Mouse (Mus musculus): Measurements from ENCODE around the gene Kif24. TPM values are rescaled to one million over a fixed set of nuclear protein-coding genes. Genes with fewer than 3 reads are reported as not detected.

Kif24 gene
- polyA plus RNA-seq, 1 experiment from 2014 or later, result 5.7 TPM

- no peak overlapping the region for H3K9ac ChIP-seq (ENCODE audit: low read depth, low read length)
- DNase-seq (ENCODE audit: low spot score), result no peak
Observed at GRCm38 (mm10) chr4:41478751-41479455, 14.2 kb upstream of the Kif24 start.

GRCm38 (mm10) chr4:41477648-41478160 lies 13.0 kb upstream of the Kif24 start:
- Histone ChIP-seq H3K4me1 (ENCODE audit: control insufficient read depth, insufficient read depth, low read length) (peaks cover 5% of the 10 kb centered on the region), H3K27me3 (replicated peaks; ENCODE audit: control insufficient read depth, insufficient read depth, low read length) (no peaks in the 10 kb centered on the region), H3K9me3 (ENCODE audit: control insufficient read depth, low read length) (no peaks in the 10 kb centered on the region), H3K36me3 (ENCODE audit: control insufficient read depth, insufficient read depth, low read length) (0 out of 2 replicates have a peak, but pooled peaks cover 7% of the 10 kb centered on the region), H3K4me2 (ENCODE audit: low read depth, low read length) (no peak overlapping the region), H3K9ac (ENCODE audit: low read depth, low read length) (no peak overlapping the region), H3K4me3 (ENCODE audit: low read depth, low read length) (no peak overlapping the region), H3K27ac (replicated peaks; ENCODE audit: low read depth, low read length) (no peak overlapping the region)
- DNase-seq (ENCODE audit: low spot score) (no peak), ATAC-seq (ENCODE audit: low read depth) (no peak)
- WGBS, result 84% methylated on average over 9 of the region's 9 CpGs

More at GRCm38 (mm10) chr4:41478751-41479455, 14.2 kb upstream of the Kif24 start:
- H3K4me2 ChIP-seq (ENCODE audit: low read depth, low read length), result no peak overlapping the region
- H3K4me3 ChIP-seq (ENCODE audit: low read depth, low read length), result no peak overlapping the region
- H3K9me3 ChIP-seq (ENCODE audit: control insufficient read depth, low read length), result no peaks in the 10 kb centered on the region
- WGBS, result 59% methylated on average over 4 of the region's 4 CpGs
- no peaks in the 10 kb centered on the region for H3K27me3 ChIP-seq (replicated peaks; ENCODE audit: control insufficient read depth, insufficient read depth, low read length)
- no peak for ATAC-seq (ENCODE audit: low read depth)
- H3K4me1 ChIP-seq (ENCODE audit: control insufficient read depth, insufficient read depth, low read length), result peaks cover 5% of the 10 kb centered on the region
- no peak overlapping the region; the same call in 1 of the 2 replicates for H3K27ac ChIP-seq (replicated peaks; ENCODE audit: low read depth, low read length)
- 0 out of 2 replicates have a peak, but pooled peaks cover 7% of the 10 kb centered on the region for H3K36me3 ChIP-seq (ENCODE audit: control insufficient read depth, insufficient read depth, low read length)

- Histone ChIP-seq H3K9ac (ENCODE audit: low read depth, low read length) (no peak overlapping the region), H3K36me3 (ENCODE audit: control insufficient read depth, insufficient read depth, low read length) (no peaks in the 10 kb centered on the region), H3K9me3 (ENCODE audit: control insufficient read depth, low read length) (no peaks in the 10 kb centered on the region), H3K27me3 (replicated peaks; ENCODE audit: control insufficient read depth, insufficient read depth, low read length) (no peaks in the 10 kb centered on the region), H3K4me3 (ENCODE audit: low read depth, low read length) (no peak overlapping the region), H3K4me2 (ENCODE audit: low read depth, low read length) (no peak overlapping the region), H3K27ac (replicated peaks; ENCODE audit: low read depth, low read length) (no peak overlapping the region), H3K4me1 (ENCODE audit: control insufficient read depth, insufficient read depth, low read length) (peaks cover 3% of the 10 kb centered on the region; the same call in 1 of the 2 replicates)
- ATAC-seq (ENCODE audit: low read depth) (no peak), DNase-seq (ENCODE audit: low spot score) (no peak)
- 85% methylated on average over 1 of the region's 1 CpGs for WGBS
Observed at GRCm38 (mm10) chr4:41471384-41471689, 6.7 kb upstream of the Kif24 start.

GRCm38 (mm10) chr4:41470684-41471383 lies 6.1 kb upstream of the Kif24 start:
- ATAC-seq (ENCODE audit: low read depth) (peak; percentile 50; the same call in 1 of the 2 replicates), DNase-seq (ENCODE audit: low spot score) (peak; percentile 66)
- Histone ChIP-seq H3K9me3 (ENCODE audit: control insufficient read depth, low read length) (no peaks in the 10 kb centered on the region), H3K36me3 (ENCODE audit: control insufficient read depth, insufficient read depth, low read length) (no peaks in the 10 kb centered on the region), H3K4me1 (ENCODE audit: control insufficient read depth, insufficient read depth, low read length) (peaks cover 3% of the 10 kb centered on the region; the same call in 1 of the 2 replicates), H3K4me2 (ENCODE audit: low read depth, low read length) (no peak overlapping the region), H3K27ac (replicated peaks; ENCODE audit: low read depth, low read length) (no peak overlapping the region), H3K4me3 (ENCODE audit: low read depth, low read length) (no peak overlapping the region), H3K9ac (ENCODE audit: low read depth, low read length) (no peak overlapping the region), H3K27me3 (replicated peaks; ENCODE audit: control insufficient read depth, insufficient read depth, low read length) (no peaks in the 10 kb centered on the region)
- WGBS, result 36% methylated on average over 5 of the region's 5 CpGs

- ATAC-seq (ENCODE audit: low read depth) (no peak), DNase-seq (ENCODE audit: low spot score) (no peak)
- no peak overlapping the region for H3K27ac ChIP-seq (replicated peaks; ENCODE audit: low read depth, low read length)
- H3K4me1 ChIP-seq (ENCODE audit: control insufficient read depth, insufficient read depth, low read length), result peaks cover 3% of the 10 kb centered on the region; the same call in 1 of the 2 replicates
- no peak overlapping the region for H3K4me2 ChIP-seq (ENCODE audit: low read depth, low read length)
- H3K9me3 ChIP-seq (ENCODE audit: control insufficient read depth, low read length), result no peaks in the 10 kb centered on the region
- H3K27me3 ChIP-seq (replicated peaks; ENCODE audit: control insufficient read depth, insufficient read depth, low read length), result no peaks in the 10 kb centered on the region
- H3K9ac ChIP-seq (ENCODE audit: low read depth, low read length), result no peak overlapping the region
- no peak overlapping the region for H3K4me3 ChIP-seq (ENCODE audit: low read depth, low read length)
- no peaks in the 10 kb centered on the region for H3K36me3 ChIP-seq (ENCODE audit: control insufficient read depth, insufficient read depth, low read length)
- 55% methylated on average over 7 of the region's 7 CpGs for WGBS
Observed at GRCm38 (mm10) chr4:41470051-41470683, 5.5 kb upstream of the Kif24 start.

- ATAC-seq (ENCODE audit: low read depth), result no peak
- Histone ChIP-seq H3K4me3 (ENCODE audit: low read depth, low read length) (no peak overlapping the region), H3K9me3 (ENCODE audit: control insufficient read depth, low read length) (no peaks in the 10 kb centered on the region), H3K27ac (replicated peaks; ENCODE audit: low read depth, low read length) (no peak overlapping the region), H3K4me2 (ENCODE audit: low read depth, low read length) (no peak overlapping the region), H3K9ac (ENCODE audit: low read depth, low read length) (0 out of 2 replicates have a peak overlapping the region, but pooled peaks have one; percentile 6), H3K4me1 (ENCODE audit: control insufficient read depth, insufficient read depth, low read length) (peaks cover 3% of the 10 kb centered on the region; the same call in 1 of the 2 replicates), H3K36me3 (ENCODE audit: control insufficient read depth, insufficient read depth, low read length) (no peaks in the 10 kb centered on the region), H3K27me3 (replicated peaks; ENCODE audit: control insufficient read depth, insufficient read depth, low read length) (no peaks in the 10 kb centered on the region)
- no peak for DNase-seq (ENCODE audit: low spot score)
- WGBS, result 48% methylated on average over 10 of the region's 10 CpGs
Observed at GRCm38 (mm10) chr4:41469199-41469598, 4.5 kb upstream of the Kif24 start.

- no peak overlapping the region for H3K9ac ChIP-seq (ENCODE audit: low read depth, low read length)
- H3K4me2 ChIP-seq (ENCODE audit: low read depth, low read length), result no peak overlapping the region
- DNase-seq (ENCODE audit: low spot score) (peak; percentile 66), ATAC-seq (ENCODE audit: low read depth) (no peak)
- no peaks in the 10 kb centered on the region for H3K27me3 ChIP-seq (replicated peaks; ENCODE audit: control insufficient read depth, insufficient read depth, low read length)
- peaks cover 8% of the 10 kb centered on the region for H3K4me1 ChIP-seq (ENCODE audit: control insufficient read depth, insufficient read depth, low read length)
- 58% methylated on average over 17 of the region's 17 CpGs for WGBS
- H3K27ac ChIP-seq (replicated peaks; ENCODE audit: low read depth, low read length), result no peak overlapping the region
- H3K36me3 ChIP-seq (ENCODE audit: control insufficient read depth, insufficient read depth, low read length), result no peaks in the 10 kb centered on the region
- no peaks in the 10 kb centered on the region for H3K9me3 ChIP-seq (ENCODE audit: control insufficient read depth, low read length)
- no peak overlapping the region for H3K4me3 ChIP-seq (ENCODE audit: low read depth, low read length)
Observed at GRCm38 (mm10) chr4:41468396-41469080, 3.9 kb upstream of the Kif24 start.

- Histone ChIP-seq H3K4me3 (ENCODE audit: low read depth, low read length) (peak overlapping the region; percentile 67), H3K36me3 (ENCODE audit: control insufficient read depth, insufficient read depth, low read length) (0 out of 2 replicates have a peak, but pooled peaks cover 4% of the 10 kb centered on the region), H3K4me2 (ENCODE audit: low read depth, low read length) (peak overlapping the region; percentile 61), H3K9me3 (ENCODE audit: control insufficient read depth, low read length) (no peaks in the 10 kb centered on the region), H3K4me1 (ENCODE audit: control insufficient read depth, insufficient read depth, low read length) (peaks cover 13% of the 10 kb centered on the region), H3K9ac (ENCODE audit: low read depth, low read length) (peak overlapping the region; percentile 78), H3K27ac (replicated peaks; ENCODE audit: low read depth, low read length) (peak overlapping the region; percentile 31; the same call in 1 of the 2 replicates), H3K27me3 (replicated peaks; ENCODE audit: control insufficient read depth, insufficient read depth, low read length) (no peaks in the 10 kb centered on the region)
- DNase-seq (ENCODE audit: low spot score) (peak; percentile 42), ATAC-seq (ENCODE audit: low read depth) (no peak)
- WGBS, result 2% methylated on average over 17 of the region's 17 CpGs
Observed at GRCm38 (mm10) chr4:41465287-41465665, 589 bp upstream of the Kif24 start.

Measured in embryonic facial prominence, embryonic 14.5 days (tissue).